Mouse (Mus musculus) testis, adult 2 months (tissue): ENCODE data around the gene Zdhhc4.

ENCODE experiments used
- CTCF ChIP-seq: fragments of 200-500 bp; IDR thresholded peaks from 2 replicates; pipeline ENCODE4 v1.5.1; 2012; ENCODE audit warnings: low read depth, mild to moderate bottlenecking, inconsistent platforms, low read length, moderate library complexity; ENCODE audit not compliant: control insufficient read depth, insufficient read depth, insufficient replicate concordance
- POLR2A ChIP-seq: fragments of 200-500 bp; IDR thresholded peaks from 2 replicates; pipeline ENCODE4 v1.6.1; 2012; ENCODE audit warnings: low read depth, mild to moderate bottlenecking, inconsistent platforms, low read length, moderate library complexity; ENCODE audit not compliant: control insufficient read depth

GRCm38 (mm10) chr5:143371146-143371510, 42.1 kb upstream of the Zdhhc4 start:
- TF ChIP-seq POLR2A = no peak
- TF ChIP-seq CTCF = no peak
